Mouse (Mus musculus) heart, embryonic 11.5 days (tissue): Measurements from ENCODE around the gene Cybc1. TPM values are rescaled to one million over a fixed set of nuclear protein-coding genes. Genes with fewer than 3 reads are reported as not detected.

ENCODE experiments used
- ATAC-seq: fragments of 200-750 bp; cut with Nextera tagmentation; replicated peaks from 2 replicates; pipeline ENCODE4 v1.8.0; 2017; ENCODE audit warnings: moderate library complexity; ENCODE audit not compliant: insufficient number of reproducible peaks, low FRiP score, low TSS enrichment
- H3K27ac ChIP-seq: fragments of 300-500 bp; sonication (generic); 2 replicates; pipeline ENCODE4 v1.5.1; 2014; ENCODE audit warnings: mild to moderate bottlenecking, low read depth, low read length
- H3K27me3 ChIP-seq: fragments of 300-500 bp; sonication (generic); 2 replicates; pipeline ENCODE4 v1.6.1; 2014; ENCODE audit warnings: mild to moderate bottlenecking, low read length, mixed read lengths; ENCODE audit not compliant: control insufficient read depth, insufficient read depth
- H3K36me3 ChIP-seq: fragments of 300-500 bp; sonication (generic); 2 replicates; pipeline ENCODE4 v1.6.1; 2014; ENCODE audit warnings: mild to moderate bottlenecking, low read length, moderate library complexity, mixed read lengths; ENCODE audit not compliant: control insufficient read depth, insufficient read depth
- H3K4me1 ChIP-seq: fragments of 300-500 bp; sonication (generic); 2 replicates; pipeline ENCODE4 v1.6.1; 2014; ENCODE audit warnings: low read length; ENCODE audit not compliant: control insufficient read depth, insufficient read depth
- H3K4me2 ChIP-seq: fragments of 300-500 bp; sonication (generic); 2 replicates; pipeline ENCODE4 v1.6.1; 2014; ENCODE audit warnings: mild to moderate bottlenecking, moderate library complexity
- H3K4me3 ChIP-seq: fragments of 300-500 bp; sonication (generic); 2 replicates; pipeline ENCODE4 v1.5.1; 2014; ENCODE audit warnings: low read depth, low read length
- H3K9ac ChIP-seq: fragments of 300-500 bp; sonication (generic); 2 replicates; pipeline ENCODE4 v1.6.1; 2014; ENCODE audit warnings: mild to moderate bottlenecking, low read depth, low read length, moderate library complexity
- H3K9me3 ChIP-seq: fragments of 300-500 bp; sonication (generic); replicated peaks from 2 replicates; pipeline ENCODE4 v1.6.1; 2016; ENCODE audit warnings: low read length; ENCODE audit not compliant: control insufficient read depth
- WGBS: fragments of 180-500 bp; shearing (Covaris S2); extraction: QIAGEN DNeasy Blood & Tissue Kit; methylation state at CpG from one replicate; pipeline ENCODE4 v1.1.7; 2014; ENCODE audit not compliant: insufficient replicate concordance; 5-methylcytosine and 5-hydroxymethylcytosine counted together
- polyA plus RNA-seq: library from polyadenylated mRNA; unstranded; fragments of >200 nt; fragmentation: Nextera tagmentation; extraction: Ambion mirVana; gene quantifications from 2 replicates; pipeline ENCODE4 v1.2.1, GENCODE M21; 2014

Gene Cybc1
- polyA plus RNA-seq, result 20.5 and 21.7 TPM in 2 replicates

DNA sequence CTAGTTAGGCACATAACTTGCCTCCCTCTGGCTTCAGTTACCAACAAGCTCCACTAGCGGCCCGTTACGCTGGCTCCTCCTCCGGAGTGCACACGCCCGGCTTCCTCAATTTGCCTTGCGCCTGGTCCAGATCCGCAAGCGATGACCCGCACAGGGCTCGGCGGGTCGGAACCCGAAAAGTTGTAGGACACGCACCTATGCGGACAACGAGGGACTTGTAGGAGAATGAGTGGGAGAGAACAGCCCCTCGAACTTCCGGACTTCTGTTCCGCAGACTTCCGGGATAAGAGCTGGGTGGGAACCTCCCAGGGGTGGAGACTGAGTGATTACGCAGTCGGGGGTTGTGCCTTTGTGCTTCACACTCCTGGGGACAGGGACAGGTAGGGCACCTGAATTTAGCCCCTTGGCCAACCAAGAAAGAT lies at the start of gene Cybc1:
Gene Cybc1 (minus strand): TSS at position 305 of the 422 bp plus-strand sequence.
- Histone ChIP-seq H3K27ac (peak within 1 kb of the TSS; percentile 78), H3K4me3 (peak within 1 kb of the TSS; percentile 89), H3K27me3 (no peaks in the 10 kb centered on the region), H3K36me3 (peaks cover 9% of the 10 kb centered on the region), H3K4me2 (peak within 1 kb of the TSS; percentile 81), H3K9me3 (no peaks in the 10 kb centered on the region), H3K9ac (peak within 1 kb of the TSS; percentile 82), H3K4me1 (peaks cover 13% of the 10 kb centered on the region)
- WGBS, result under 1% methylated on average over 23 of the region's 23 CpGs
- ATAC-seq, result peak; percentile 76

DNA sequence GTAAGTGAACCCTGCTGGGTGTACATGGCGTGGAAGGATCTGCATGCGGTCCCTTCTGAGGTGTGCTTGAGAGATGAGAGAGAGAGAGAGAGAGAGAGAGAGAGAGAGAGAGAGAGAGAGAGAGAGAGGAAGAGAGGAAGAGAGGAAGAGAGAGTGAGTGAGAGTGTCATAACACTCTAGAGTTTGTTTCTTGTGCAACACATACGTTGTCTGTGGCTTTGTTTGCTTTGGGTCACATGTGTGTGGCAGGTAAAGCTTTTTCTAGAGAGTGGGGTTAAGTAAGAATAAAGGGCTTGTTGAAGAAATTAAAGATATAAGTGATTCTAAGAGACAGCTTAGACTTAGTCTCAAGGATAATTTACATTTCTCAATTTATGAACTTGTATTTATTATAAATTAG lies 48.9 kb upstream of the Cybc1 start:
- Histone ChIP-seq H3K36me3 (no peaks in the 10 kb centered on the region; the same call in 1 of the 2 replicates), H3K4me1 (peaks cover 26% of the 10 kb centered on the region), H3K27me3 (no peaks in the 10 kb centered on the region), H3K27ac (no peak overlapping the region), H3K4me2 (no peak overlapping the region), H3K9ac (no peak overlapping the region), H3K9me3 (no peaks in the 10 kb centered on the region), H3K4me3 (no peak overlapping the region)
- no peak for ATAC-seq
- WGBS, result 88% methylated on average over 3 of the region's 3 CpGs

DNA sequence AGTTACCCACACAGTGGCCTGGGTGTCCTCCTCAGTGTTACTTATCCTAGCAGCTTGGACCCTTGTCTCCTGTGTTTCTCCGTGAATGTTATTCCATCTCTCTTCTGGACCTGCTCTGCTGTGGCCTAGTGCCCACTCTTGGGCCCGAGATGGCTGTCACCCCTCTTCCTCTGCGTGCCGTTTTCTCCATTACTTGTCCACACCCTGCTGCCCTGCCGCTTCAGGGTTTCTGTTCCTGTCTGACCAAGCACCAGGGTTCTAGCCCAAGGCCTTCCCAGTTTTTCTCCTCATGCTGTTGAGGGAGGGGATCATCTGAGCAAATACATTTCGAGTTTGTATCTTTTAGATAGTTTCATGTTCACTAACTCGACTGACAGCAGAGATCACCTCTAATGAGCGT lies 48.4 kb upstream of the Cybc1 start:
- Histone ChIP-seq H3K4me1 (peaks cover 21% of the 10 kb centered on the region), H3K36me3 (no peaks in the 10 kb centered on the region; the same call in 1 of the 2 replicates), H3K27me3 (no peaks in the 10 kb centered on the region), H3K9me3 (no peaks in the 10 kb centered on the region), H3K4me3 (no peak overlapping the region), H3K9ac (no peak overlapping the region), H3K4me2 (no peak overlapping the region), H3K27ac (no peak overlapping the region)
- WGBS, result 84% methylated on average over 8 of the region's 8 CpGs
- no peak for ATAC-seq

DNA sequence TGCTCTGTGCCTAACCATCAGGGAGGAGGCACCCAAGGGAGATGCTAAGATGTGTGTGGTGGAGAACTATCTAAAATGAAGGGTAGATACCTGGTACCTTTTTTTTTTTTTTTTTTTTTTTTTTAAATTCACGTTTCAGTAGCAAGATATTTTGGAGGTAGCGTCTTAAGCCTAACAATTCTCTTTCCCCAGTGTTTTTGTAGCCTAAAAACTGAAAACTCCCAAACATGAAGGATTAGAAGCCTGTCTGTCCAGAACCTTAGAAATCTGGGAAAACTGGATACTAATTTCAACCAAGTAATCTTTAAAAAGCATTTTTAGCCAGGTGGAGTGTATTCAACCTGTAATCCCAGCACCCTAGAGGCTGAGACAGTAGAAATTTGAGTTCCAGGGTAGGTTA lies 32.0 kb upstream of the Cybc1 start:
- Histone ChIP-seq H3K9me3 (no peaks in the 10 kb centered on the region), H3K27me3 (no peaks in the 10 kb centered on the region), H3K9ac (peak overlapping the region; percentile 96), H3K4me2 (peak overlapping the region; percentile 95), H3K4me3 (peak overlapping the region; percentile 94), H3K27ac (no peak overlapping the region), H3K4me1 (peaks cover 7% of the 10 kb centered on the region; the same call in 1 of the 2 replicates), H3K36me3 (peaks cover 9% of the 10 kb centered on the region)
- ATAC-seq, result no peak
- 52% methylated on average over 2 of the region's 2 CpGs for WGBS

DNA sequence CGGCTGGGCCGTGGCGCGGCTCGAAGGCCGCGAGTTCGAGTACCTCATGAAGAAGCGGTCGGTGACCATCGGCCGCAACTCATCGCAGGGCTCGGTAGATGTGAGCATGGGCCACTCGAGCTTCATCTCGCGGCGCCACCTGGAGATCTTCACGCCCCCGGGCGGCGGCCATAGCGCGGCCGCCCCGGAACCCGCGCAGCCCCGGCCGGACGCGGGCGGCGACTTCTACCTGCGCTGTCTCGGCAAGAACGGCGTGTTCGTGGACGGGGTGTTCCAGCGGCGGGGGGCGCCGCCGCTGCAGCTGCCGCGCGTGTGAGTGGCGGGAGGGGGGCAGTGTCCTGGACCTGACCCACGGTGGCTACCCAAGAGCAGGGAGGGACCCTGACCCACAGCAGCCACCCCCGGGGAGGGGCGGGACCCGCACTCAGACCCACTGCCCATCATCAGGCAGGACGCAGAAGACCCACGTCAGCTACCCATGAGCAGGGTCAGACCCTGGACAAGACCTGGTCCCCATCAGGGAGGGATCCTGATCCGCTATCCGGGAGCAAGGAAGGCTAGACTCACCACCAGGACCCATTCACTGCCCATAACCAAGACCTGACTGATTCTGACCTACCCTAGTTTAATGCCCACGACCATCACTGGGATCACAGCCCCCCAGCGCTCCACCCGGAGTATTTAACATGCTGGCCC lies 31.2 kb upstream of the Cybc1 start:
- under 1% methylated on average over 59 of the region's 60 CpGs for WGBS
- peak; percentile 52 for ATAC-seq
- peaks cover 7% of the 10 kb centered on the region; the same call in 1 of the 2 replicates for H3K4me1 ChIP-seq

DNA sequence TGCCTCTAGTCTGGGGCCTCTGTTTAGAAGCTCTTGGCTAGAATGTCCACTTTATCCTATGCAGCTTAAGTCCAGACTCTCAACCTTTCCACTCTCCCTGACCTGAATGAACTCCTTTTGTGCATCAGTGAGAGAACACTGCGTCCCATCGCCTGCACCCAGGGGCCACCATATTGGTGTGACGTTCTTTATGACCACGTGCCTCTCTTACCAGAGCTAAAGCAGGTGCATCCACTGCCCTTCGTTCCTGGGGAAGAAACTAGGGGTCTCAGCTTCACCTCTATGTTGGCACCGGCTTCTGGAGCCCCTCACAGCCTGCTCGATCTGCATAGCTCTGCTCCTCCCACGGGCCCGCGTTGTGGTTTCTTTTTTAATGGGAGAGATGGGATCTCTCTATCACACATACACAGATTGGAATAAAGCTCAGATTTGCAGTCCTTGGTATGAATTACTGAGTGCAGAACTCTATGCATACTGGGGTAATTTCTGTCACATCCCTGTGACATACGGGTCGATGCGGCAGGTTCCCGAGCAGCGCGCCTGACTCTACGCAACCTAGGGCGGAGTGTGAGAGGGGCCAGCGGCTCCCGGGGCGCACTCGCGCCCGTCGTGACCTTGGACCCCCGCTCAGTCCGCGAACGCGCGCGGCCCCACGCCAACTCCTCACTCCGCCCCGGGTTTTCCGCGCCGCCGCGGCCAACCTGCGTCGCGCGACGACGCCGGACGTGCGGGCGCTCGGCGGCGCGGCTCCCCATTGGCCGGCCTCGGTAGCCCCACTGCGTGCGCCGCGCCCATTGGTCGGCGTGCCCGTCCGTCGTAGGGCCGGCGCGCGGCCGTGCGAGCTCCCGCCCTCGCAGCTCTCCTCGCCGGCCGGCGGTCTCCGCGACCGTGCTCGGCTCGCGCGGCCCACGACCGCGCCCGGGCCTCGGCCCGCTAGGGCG lies 30.3 kb upstream of the Cybc1 start, which contains the start of gene Foxk2:
Gene Foxk2 (plus strand): TSS at position 831 of the 941 bp plus-strand sequence.
- Histone ChIP-seq H3K4me2 (peak within 1 kb of the TSS; percentile 95), H3K4me1 (peaks cover 7% of the 10 kb centered on the region; the same call in 1 of the 2 replicates), H3K9me3 (no peaks in the 10 kb centered on the region), H3K36me3 (peaks cover 14% of the 10 kb centered on the region), H3K9ac (peak within 1 kb of the TSS; percentile 96), H3K4me3 (peak within 1 kb of the TSS; percentile 94), H3K27me3 (no peaks in the 10 kb centered on the region), H3K27ac (peak within 1 kb of the TSS; percentile 73)
- ATAC-seq, result peak; percentile 95
- under 1% methylated on average over 74 of the region's 91 CpGs for WGBS

More for the DNA sequence above, 31.2 kb upstream of the Cybc1 start:
- Histone ChIP-seq H3K27ac (peak overlapping the region; percentile 65; the same call in 1 of the 2 replicates), H3K9me3 (no peaks in the 10 kb centered on the region), H3K36me3 (peaks cover 11% of the 10 kb centered on the region), H3K4me2 (peak overlapping the region; percentile 95), H3K27me3 (no peaks in the 10 kb centered on the region), H3K9ac (peak overlapping the region; percentile 96), H3K4me3 (peak overlapping the region; percentile 94)

DNA sequence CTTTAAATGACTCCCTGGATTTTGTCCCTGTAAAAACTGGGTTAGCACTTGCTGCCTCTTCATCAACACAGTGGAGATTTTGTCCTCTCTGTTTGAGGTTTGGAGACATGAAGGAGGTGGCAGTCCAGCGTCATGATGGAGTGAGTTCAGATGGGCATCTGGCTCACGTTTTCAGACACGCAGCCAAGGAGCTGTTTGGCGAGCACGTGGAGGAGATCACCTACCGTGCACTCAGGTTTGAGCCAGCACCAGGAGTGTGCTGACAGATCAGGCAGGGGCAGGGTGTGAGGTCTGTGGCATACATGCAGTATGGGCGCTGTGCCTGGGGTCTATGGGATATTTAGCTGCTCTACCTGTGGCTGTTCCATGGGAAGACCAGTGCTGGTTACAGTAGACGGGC lies 21.1 kb upstream of the Cybc1 start:
- Histone ChIP-seq H3K27ac (no peak overlapping the region), H3K4me1 (no peaks in the 10 kb centered on the region), H3K27me3 (no peaks in the 10 kb centered on the region), H3K4me3 (no peak overlapping the region), H3K36me3 (peaks cover 55% of the 10 kb centered on the region), H3K9me3 (no peaks in the 10 kb centered on the region), H3K4me2 (no peak overlapping the region), H3K9ac (no peak overlapping the region)
- no peak for ATAC-seq
- 82% methylated on average over 8 of the region's 8 CpGs for WGBS

DNA sequence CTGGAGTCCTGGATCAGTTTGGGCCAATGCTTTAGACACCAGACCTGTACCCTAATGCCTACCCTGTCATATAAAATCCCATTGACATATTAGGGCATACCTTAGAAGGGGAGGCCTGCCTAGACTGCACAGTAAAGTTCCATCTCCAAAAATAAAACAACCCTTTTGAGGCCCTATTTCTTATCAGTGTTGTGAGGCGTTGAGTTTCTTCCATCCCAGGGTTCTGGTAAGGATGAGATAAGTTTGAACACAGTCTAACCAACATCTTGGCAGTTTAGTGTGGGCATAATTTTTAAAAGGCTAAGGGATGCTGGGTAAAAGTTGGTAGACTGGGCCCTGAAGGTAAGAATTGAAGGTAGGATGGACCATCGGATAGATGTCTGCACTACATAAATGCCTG lies 10.5 kb upstream of the Cybc1 start:
- 50% methylated on average over 2 of the region's 2 CpGs for WGBS
- Histone ChIP-seq H3K9me3 (no peaks in the 10 kb centered on the region), H3K27me3 (no peaks in the 10 kb centered on the region), H3K4me3 (0 out of 2 replicates have a peak overlapping the region, but pooled peaks have one; percentile 14), H3K4me1 (peaks cover 16% of the 10 kb centered on the region), H3K9ac (no peak overlapping the region), H3K27ac (peak overlapping the region; percentile 64), H3K36me3 (peaks cover 22% of the 10 kb centered on the region), H3K4me2 (peak overlapping the region; percentile 70)
- no peak for ATAC-seq
